ENCODE assay signal across 16 mouse cellular contexts in genomic region chr3:21667349-21668143, GRCm38 (mm10).
DNase-seq lines count a peak whose midpoint lies in the region; ATAC-seq and TF ChIP-seq lines count a peak whose summit lies in the region.
"Had no signal": no experiment of that assay in that cellular context is flagged by ENCODE, and none has a peak within 500 bp of the region (broad histone marks: within the 10 kb centered on the region; RNA-seq: fewer than 3 reads in every experiment).

No protein-coding gene starts in this region.

- 49% methylated on average over 5 of the region's 5 CpGs for WGBS in kidney, postnatal 0 days
- 58% methylated on average over 5 of the region's 5 CpGs for WGBS in kidney, embryonic 16.5 days
- WGBS in embryonic facial prominence, embryonic 15.5 days: 31% methylated on average over 5 of the region's 5 CpGs

- ATAC-seq in kidney, postnatal 0 days (replicated peaks; ENCODE audit: low FRiP score, low read depth): no peak
- no peak for ATAC-seq in kidney, embryonic 16.5 days (ENCODE audit: low FRiP score, low TSS enrichment)
- no peak for ATAC-seq in embryonic facial prominence, embryonic 15.5 days (ENCODE audit: insufficient number of reproducible peaks, low FRiP score, low TSS enrichment, low read depth)
- ATAC-seq in megakaryocyte, adult 5-6 weeks (ENCODE audit: poor library complexity, severe bottlenecking): no peak
- ATAC-seq: Patski had no signal

- H3K9ac ChIP-seq in kidney, postnatal 0 days (ENCODE audit: low read depth, low read length): no peak overlapping the region
- no peak overlapping the region for H3K9ac ChIP-seq in kidney, embryonic 16.5 days (replicated peaks; ENCODE audit: low read length)
- H3K9ac ChIP-seq in embryonic facial prominence, embryonic 15.5 days: no peak overlapping the region
- H3K9ac ChIP-seq: heart, embryonic 15.5 days; hindbrain, embryonic 15.5 days had no signal

- no peaks in the 10 kb centered on the region for H3K36me3 ChIP-seq in kidney, postnatal 0 days (ENCODE audit: insufficient read depth, low read length)
- H3K36me3 ChIP-seq in kidney, embryonic 16.5 days (ENCODE audit: insufficient read depth, low read length): no peaks in the 10 kb centered on the region
- no peaks in the 10 kb centered on the region for H3K36me3 ChIP-seq in embryonic facial prominence, embryonic 15.5 days
- H3K36me3 ChIP-seq: heart, embryonic 15.5 days; hindbrain, embryonic 15.5 days had no signal

- peak; percentile 29 to 34 for DNase-seq in cerebellum, postnatal 25 days
- DNase-seq in cerebellum, adult 11 months: no peak
- DNase-seq in kidney, postnatal 0 days (ENCODE audit: low spot score): peak; percentile 18
- DNase-seq in 416B (ENCODE audit: low read depth): peak; percentile 40
- DNase-seq: gastrocnemius, postnatal 10 days; lung, postnatal 14 days; right cerebral cortex, postnatal 4 days had no signal

- H3K27ac ChIP-seq in kidney, postnatal 0 days: no peak overlapping the region
- no peak overlapping the region for H3K27ac ChIP-seq in kidney, embryonic 16.5 days (ENCODE audit: low read length)
- H3K27ac ChIP-seq in embryonic facial prominence, embryonic 15.5 days (replicated peaks): peak overlapping the region; percentile 12; the same call in 1 of the 2 replicates
- H3K27ac ChIP-seq: heart, embryonic 15.5 days; hindbrain, embryonic 15.5 days; layer of hippocampus, adult 2 months had no signal

- no peak for TF ChIP-seq CTCF in kidney, postnatal 0 days (IDR thresholded peaks at IDR 0.05; ENCODE audit: low read depth)

- no peaks in the 10 kb centered on the region for H3K27me3 ChIP-seq in kidney, postnatal 0 days (ENCODE audit: insufficient read depth, low read length)
- H3K27me3 ChIP-seq in kidney, embryonic 16.5 days (ENCODE audit: insufficient read depth, low read length): no peaks in the 10 kb centered on the region
- no peaks in the 10 kb centered on the region for H3K27me3 ChIP-seq in embryonic facial prominence, embryonic 15.5 days
- H3K27me3 ChIP-seq: heart, embryonic 15.5 days; hindbrain, embryonic 15.5 days; Patski had no signal

- no peaks in the 10 kb centered on the region for H3K9me3 ChIP-seq in kidney, postnatal 0 days (replicated peaks; ENCODE audit: low read length)
- no peaks in the 10 kb centered on the region for H3K9me3 ChIP-seq in kidney, embryonic 16.5 days (ENCODE audit: low read length)
- no peaks in the 10 kb centered on the region for H3K9me3 ChIP-seq in embryonic facial prominence, embryonic 15.5 days (replicated peaks)
- H3K9me3 ChIP-seq: heart, embryonic 15.5 days; hindbrain, embryonic 15.5 days had no signal

- H3K4me3 ChIP-seq in kidney, postnatal 0 days (replicated peaks; ENCODE audit: low read depth, low read length): no peak overlapping the region
- H3K4me3 ChIP-seq in kidney, embryonic 16.5 days (ENCODE audit: low read length): no peak overlapping the region
- H3K4me3 ChIP-seq in embryonic facial prominence, embryonic 15.5 days (replicated peaks): no peak overlapping the region
- H3K4me3 ChIP-seq: erythroblast, embryonic 14.5 days; heart, embryonic 15.5 days; hindbrain, embryonic 15.5 days; layer of hippocampus, adult 2 months had no signal

- 0 out of 2 replicates have a peak, but pooled peaks cover 2% of the 10 kb centered on the region for H3K4me1 ChIP-seq in kidney, postnatal 0 days (replicated peaks; ENCODE audit: insufficient read depth, low read length)
- no peaks in the 10 kb centered on the region for H3K4me1 ChIP-seq in kidney, embryonic 16.5 days (ENCODE audit: insufficient read depth, low read length)
- peaks cover 5% of the 10 kb centered on the region; the same call in 1 of the 2 replicates for H3K4me1 ChIP-seq in embryonic facial prominence, embryonic 15.5 days
- H3K4me1 ChIP-seq: heart, embryonic 15.5 days; hindbrain, embryonic 15.5 days had no signal

- H3K4me2 ChIP-seq in kidney, postnatal 0 days (ENCODE audit: low read length): no peak overlapping the region
- H3K4me2 ChIP-seq in kidney, embryonic 16.5 days (replicated peaks; ENCODE audit: low read depth, low read length): no peak overlapping the region
- no peak overlapping the region for H3K4me2 ChIP-seq in embryonic facial prominence, embryonic 15.5 days (replicated peaks)
- H3K4me2 ChIP-seq: heart, embryonic 15.5 days; hindbrain, embryonic 15.5 days; liver, embryonic 11.5 days had no signal
